26 mouse cellular contexts compared by ENCODE assay signal in genomic region chr17:84204962-84205361, GRCm38 (mm10).
"Had no signal": no experiment of that assay in that cellular context is flagged by ENCODE, and none has a peak within 500 bp of the region (broad histone marks: within the 10 kb centered on the region; RNA-seq: fewer than 3 reads in every experiment).

No protein-coding gene starts in this region.

- H3K4me1 ChIP-seq: hindbrain, embryonic 12.5 days had no signal

- H3K27ac ChIP-seq: gastrocnemius, adult 2 months; heart, embryonic 10.5 days; hindbrain, embryonic 10.5 days; hindbrain, embryonic 12.5 days; hindbrain, embryonic 14.5 days; intestine, embryonic 15.5 days; layer of hippocampus, adult 2 months; left cerebral cortex, adult 2 months; liver, embryonic 13.5 days; liver, embryonic 15.5 days had no signal

- DNase-seq: gastrocnemius, adult 2 months; gastrocnemius, postnatal 10 days; gastrocnemius, postnatal 25 days; heart, adult 18-20 months; heart, postnatal 10 days; heart, postnatal 4 days; kidney, adult 18-20 months; kidney, adult 8-10 months; kidney, postnatal 10 days; kidney, postnatal 25 days; kidney, postnatal 4 days; liver; liver, embryonic 13.5 days had no signal

- H3K9ac ChIP-seq: heart, embryonic 12.5 days; hindbrain, embryonic 12.5 days; hindbrain, embryonic 14.5 days; intestine, embryonic 15.5 days; liver, embryonic 13.5 days; liver, embryonic 15.5 days had no signal

- H3K36me3 ChIP-seq: hindbrain, embryonic 12.5 days; liver, embryonic 15.5 days had no signal

- H3K9me3 ChIP-seq: heart, embryonic 10.5 days; heart, embryonic 12.5 days; hindbrain, embryonic 10.5 days; hindbrain, embryonic 12.5 days; intestine, embryonic 15.5 days; liver, embryonic 13.5 days; liver, embryonic 15.5 days had no signal

- H3K27me3 ChIP-seq: heart, embryonic 12.5 days; hindbrain, embryonic 12.5 days; intestine, embryonic 15.5 days; liver, embryonic 13.5 days; liver, embryonic 15.5 days had no signal

- H3K4me2 ChIP-seq: heart, embryonic 12.5 days; hindbrain, embryonic 12.5 days; hindbrain, embryonic 14.5 days; intestine, embryonic 15.5 days; liver, embryonic 11.5 days; liver, embryonic 13.5 days; liver, embryonic 15.5 days had no signal

- H3K4me3 ChIP-seq: gastrocnemius, adult 2 months; heart, embryonic 10.5 days; heart, embryonic 12.5 days; hindbrain, embryonic 10.5 days; hindbrain, embryonic 12.5 days; intestine, embryonic 15.5 days; layer of hippocampus, adult 2 months; left cerebral cortex, adult 2 months; liver, embryonic 13.5 days; liver, embryonic 15.5 days had no signal

- ATAC-seq: hindbrain, embryonic 16.5 days; inflammation-experienced regulatory T-cells, adult 6 months; intestine, embryonic 15.5 days; intestine, postnatal 0 days had no signal
